Mouse (Mus musculus): ENCODE data around the gene Slc7a11. TPM values are rescaled to one million over a fixed set of nuclear protein-coding genes. Genes with fewer than 3 reads are reported as not detected.
"Not testable (repeated sequence)": the region's sequence is repeated elsewhere in the genome, so short reads cannot be mapped to it uniquely, and the experiment has no call there.

Gene Slc7a11
- polyA plus RNA-seq, 1 experiment, result 0.39 TPM

DNA sequence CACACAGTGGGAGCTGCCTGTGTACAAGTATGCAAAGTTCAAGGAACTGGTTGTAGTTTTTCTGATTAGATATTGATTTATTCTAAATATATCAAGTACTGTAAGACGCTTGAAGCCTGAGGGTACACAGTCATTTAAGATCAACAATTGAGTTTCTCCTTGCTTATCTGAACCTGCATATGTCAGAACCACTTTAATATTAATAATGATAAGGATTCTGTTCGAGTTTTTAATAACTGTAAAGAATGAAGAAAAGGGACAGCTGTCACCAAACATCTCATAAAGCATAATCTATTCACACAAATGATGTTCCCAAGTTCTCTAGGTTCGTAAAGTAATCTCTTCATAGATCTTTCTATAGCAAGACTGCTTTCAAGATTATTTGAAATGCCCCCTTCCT is 2.1 kb downstream of the Slc7a11 start:
- peaks cover 57% of the 10 kb centered on the region for H3K4me1 ChIP-seq
- TF ChIP-seq GATA1 (IDR thresholded peaks at IDR 0.05; ENCODE audit: borderline replicate concordance, low read length) (no peak), FLI1 (IDR thresholded peaks at IDR 0.05; ENCODE audit: low read length) (no peak)
- H3K4me3 ChIP-seq (replicated peaks), result no peak overlapping the region
- no peaks in the 10 kb centered on the region for H3K27me3 ChIP-seq (replicated peaks)
- no peaks in the 10 kb centered on the region for H3K36me3 ChIP-seq (replicated peaks; ENCODE audit: low read length)
- no peaks in the 10 kb centered on the region for H3K9me3 ChIP-seq

DNA sequence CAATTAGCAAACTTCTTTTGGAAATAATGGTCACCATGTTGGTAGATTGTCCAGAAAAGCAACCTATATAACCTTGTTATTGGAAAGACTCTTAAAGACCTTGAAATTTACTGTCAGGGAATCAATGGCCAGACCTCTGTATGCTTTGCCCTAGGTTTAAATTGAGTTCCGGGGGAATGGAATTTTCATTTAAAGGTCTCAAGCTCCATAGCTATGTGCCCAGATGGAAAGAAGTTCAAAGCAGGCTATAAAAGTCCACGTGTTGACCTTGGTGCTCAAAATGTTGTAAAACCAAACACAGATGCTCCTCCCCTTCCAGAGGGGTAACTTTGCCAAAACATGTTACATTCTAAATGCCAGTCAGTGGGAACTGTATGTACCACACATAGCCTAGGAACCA is 3.0 kb downstream of the Slc7a11 start:
- Histone ChIP-seq H3K36me3 (replicated peaks; ENCODE audit: low read length) (no peaks in the 10 kb centered on the region), H3K27me3 (replicated peaks) (no peaks in the 10 kb centered on the region), H3K9me3 (no peaks in the 10 kb centered on the region), H3K4me1 (peaks cover 63% of the 10 kb centered on the region), H3K4me3 (replicated peaks) (no peak overlapping the region)
- no peak for TF ChIP-seq FLI1 (IDR thresholded peaks at IDR 0.05; ENCODE audit: low read length)
- no peak for TF ChIP-seq GATA1 (IDR thresholded peaks at IDR 0.05; ENCODE audit: borderline replicate concordance, low read length)

DNA sequence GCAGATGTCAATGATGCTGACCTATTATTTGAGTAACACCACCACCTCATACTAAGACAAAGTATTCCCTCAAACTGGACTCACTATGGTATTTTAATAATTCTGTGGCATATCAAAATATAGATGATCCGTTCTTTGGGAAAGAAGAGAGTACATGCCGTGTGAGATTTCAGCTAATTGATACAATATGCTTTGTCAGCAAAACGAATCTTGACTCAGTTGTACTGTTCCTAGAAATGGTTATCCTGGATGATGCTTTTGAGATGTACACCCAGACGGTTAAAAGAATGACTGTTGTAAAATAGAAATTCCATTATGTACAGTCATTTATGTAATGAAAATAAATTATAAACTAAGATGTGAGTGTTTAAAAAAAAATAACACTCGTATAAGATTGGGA is 4.0 kb downstream of the Slc7a11 start:
- Histone ChIP-seq H3K4me1 (peaks cover 62% of the 10 kb centered on the region), H3K9me3 (no peaks in the 10 kb centered on the region), H3K36me3 (replicated peaks; ENCODE audit: low read length) (peaks cover under 1% of the 10 kb centered on the region), H3K27me3 (replicated peaks) (no peaks in the 10 kb centered on the region), H3K4me3 (replicated peaks) (no peak overlapping the region)
- TF ChIP-seq FLI1 (IDR thresholded peaks at IDR 0.05; ENCODE audit: low read length) (no peak), GATA1 (IDR thresholded peaks at IDR 0.05; ENCODE audit: borderline replicate concordance, low read length) (no peak)

DNA sequence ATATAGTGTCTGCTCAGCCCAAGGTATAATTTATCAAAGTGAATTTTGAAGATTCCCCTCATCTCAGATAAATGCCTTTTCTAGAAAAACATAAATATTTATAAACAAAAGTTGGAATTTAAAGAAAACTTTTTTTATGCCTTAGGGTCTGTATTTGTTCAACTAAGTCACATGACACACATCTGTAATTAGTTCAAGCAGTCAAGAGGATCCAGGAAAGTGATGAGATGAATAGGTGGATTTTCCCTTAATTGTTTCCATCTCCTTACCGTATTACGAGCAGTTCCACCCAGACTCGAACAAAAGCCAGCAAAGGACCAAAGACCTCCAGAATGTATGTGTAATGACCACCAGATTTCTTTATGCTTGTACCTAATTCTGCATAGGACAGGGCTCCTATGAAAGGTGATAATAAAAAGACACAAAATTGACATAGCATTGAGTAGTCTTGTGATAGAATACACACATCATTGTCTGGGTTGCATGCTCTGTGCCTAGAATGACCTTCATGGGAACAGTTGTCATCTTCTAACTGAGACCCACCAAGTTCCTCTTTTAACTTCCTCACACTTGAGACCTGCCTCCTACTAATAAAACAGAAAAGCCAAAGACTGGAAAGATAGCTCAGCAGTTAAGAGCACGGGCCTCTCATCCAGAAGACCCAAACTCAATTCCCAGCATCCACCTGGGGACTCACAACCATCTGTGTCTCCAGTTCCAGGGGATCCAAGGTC is 4.7 kb downstream of the Slc7a11 start:
- TF ChIP-seq GATA1 (IDR thresholded peaks at IDR 0.05; ENCODE audit: borderline replicate concordance, low read length) (no peak), FLI1 (IDR thresholded peaks at IDR 0.05; ENCODE audit: low read length) (no peak)
- no peaks in the 10 kb centered on the region for H3K27me3 ChIP-seq (replicated peaks)
- peaks cover 63% of the 10 kb centered on the region for H3K4me1 ChIP-seq

DNA sequence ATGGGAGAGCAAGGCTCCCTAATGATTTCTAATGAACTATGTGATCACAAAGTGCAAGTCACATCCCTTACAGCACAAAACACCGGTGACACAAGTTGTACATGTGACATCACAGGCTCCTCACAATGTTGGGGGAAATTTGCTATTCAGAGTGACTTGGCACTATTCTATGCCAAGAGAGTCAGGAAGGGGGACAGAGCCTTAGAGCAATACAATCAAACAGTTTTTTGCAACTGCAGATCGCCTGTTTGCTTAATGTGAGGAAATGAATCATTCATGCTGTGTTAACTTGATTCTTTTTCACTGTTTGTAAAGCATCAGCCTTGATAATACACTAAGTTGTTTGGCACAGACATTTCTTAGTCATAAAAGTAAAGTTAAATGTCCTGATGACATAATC is 5.3 kb downstream of the Slc7a11 start:
- H3K4me3 ChIP-seq (replicated peaks); H3K9me3 ChIP-seq: not testable (repeated sequence)

More for the DNA sequence above, 4.7 kb downstream of the Slc7a11 start:
- Histone ChIP-seq H3K36me3 (replicated peaks; ENCODE audit: low read length) (peaks cover 7% of the 10 kb centered on the region), H3K9me3 (no peaks in the 10 kb centered on the region), H3K4me3 (replicated peaks) (peak overlapping the region; percentile 65)

DNA sequence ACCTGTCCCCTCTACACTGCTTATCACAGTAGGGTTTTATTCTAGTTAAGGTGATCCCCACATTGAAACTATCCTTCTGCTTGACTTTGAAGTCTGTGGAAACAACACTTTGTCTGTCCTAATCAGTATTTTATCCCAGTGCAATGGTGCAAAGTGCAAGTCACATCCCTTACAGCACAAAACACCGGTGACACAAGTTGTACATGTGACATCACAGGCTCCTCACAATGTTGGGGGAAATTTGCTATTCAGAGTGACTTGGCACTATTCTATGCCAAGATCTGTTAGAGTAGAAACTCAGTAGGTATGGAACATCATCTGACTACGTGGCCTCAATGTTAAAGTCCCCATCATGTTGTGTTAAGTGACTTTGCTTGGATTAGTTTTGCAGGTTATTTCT is 7.0 kb downstream of the Slc7a11 start:
- not testable (repeated sequence) for H3K4me3 ChIP-seq (replicated peaks); H3K9me3 ChIP-seq; H3K27me3 ChIP-seq (replicated peaks); H3K36me3 ChIP-seq (replicated peaks; ENCODE audit: low read length)
- H3K4me1 ChIP-seq, result peaks cover 48% of the 10 kb centered on the region

More for the DNA sequence above, 5.3 kb downstream of the Slc7a11 start:
- not testable (repeated sequence) for H3K36me3 ChIP-seq (replicated peaks; ENCODE audit: low read length); H3K27me3 ChIP-seq (replicated peaks)
- peaks cover 62% of the 10 kb centered on the region for H3K4me1 ChIP-seq

DNA sequence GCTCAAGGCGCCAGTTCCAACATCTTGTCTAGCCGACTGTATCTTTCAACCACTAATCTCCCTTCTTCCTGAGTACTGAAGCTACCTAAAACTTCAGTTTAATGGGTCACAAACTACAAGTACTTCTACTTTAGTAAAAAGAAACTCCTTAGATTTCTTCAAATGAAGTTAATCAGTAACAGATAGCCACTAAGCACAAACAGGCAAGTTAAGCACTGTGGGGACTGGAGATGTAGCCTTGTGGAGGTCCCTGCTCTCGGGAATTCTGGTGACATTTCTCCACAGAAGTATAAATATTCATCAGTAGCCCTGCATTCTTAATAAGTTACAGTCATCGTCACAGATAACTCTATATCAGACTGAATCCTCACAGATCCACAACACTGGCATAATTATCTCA is 9.6 kb downstream of the Slc7a11 start:
- Histone ChIP-seq H3K4me1 (peaks cover 44% of the 10 kb centered on the region), H3K4me3 (replicated peaks) (no peak overlapping the region), H3K27me3 (replicated peaks) (no peaks in the 10 kb centered on the region), H3K9me3 (no peaks in the 10 kb centered on the region), H3K36me3 (replicated peaks; ENCODE audit: low read length) (peaks cover 7% of the 10 kb centered on the region)
- TF ChIP-seq GATA1 (IDR thresholded peaks at IDR 0.05; ENCODE audit: borderline replicate concordance, low read length) (no peak), FLI1 (IDR thresholded peaks at IDR 0.05; ENCODE audit: low read length) (no peak)

DNA sequence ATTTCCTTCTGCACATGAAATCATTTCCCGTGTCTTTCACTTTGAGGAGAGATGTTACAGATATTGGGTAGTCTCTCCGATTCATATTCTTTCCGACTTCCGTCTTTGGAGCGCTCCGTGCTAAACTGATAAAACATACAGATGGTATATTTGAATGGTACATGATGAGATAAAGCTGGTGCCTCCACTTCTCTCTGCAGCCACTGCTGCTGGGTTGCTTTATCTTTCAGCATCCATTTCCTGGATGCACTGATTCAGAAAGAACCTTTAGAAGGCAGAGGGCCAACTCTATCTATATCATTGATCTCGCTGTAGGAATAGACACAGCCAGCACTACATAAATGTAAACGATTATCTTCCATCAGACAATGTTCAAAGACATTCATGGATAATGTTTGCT is 12.6 kb downstream of the Slc7a11 start:
- Histone ChIP-seq H3K36me3 (replicated peaks; ENCODE audit: low read length) (peaks cover 21% of the 10 kb centered on the region), H3K9me3 (no peaks in the 10 kb centered on the region), H3K27me3 (replicated peaks) (no peaks in the 10 kb centered on the region), H3K4me3 (replicated peaks) (no peak overlapping the region), H3K4me1 (peaks cover 16% of the 10 kb centered on the region)
- no peak for TF ChIP-seq GATA1 (IDR thresholded peaks at IDR 0.05; ENCODE audit: borderline replicate concordance, low read length)
- TF ChIP-seq FLI1 (IDR thresholded peaks at IDR 0.05; ENCODE audit: low read length), result no peak

DNA sequence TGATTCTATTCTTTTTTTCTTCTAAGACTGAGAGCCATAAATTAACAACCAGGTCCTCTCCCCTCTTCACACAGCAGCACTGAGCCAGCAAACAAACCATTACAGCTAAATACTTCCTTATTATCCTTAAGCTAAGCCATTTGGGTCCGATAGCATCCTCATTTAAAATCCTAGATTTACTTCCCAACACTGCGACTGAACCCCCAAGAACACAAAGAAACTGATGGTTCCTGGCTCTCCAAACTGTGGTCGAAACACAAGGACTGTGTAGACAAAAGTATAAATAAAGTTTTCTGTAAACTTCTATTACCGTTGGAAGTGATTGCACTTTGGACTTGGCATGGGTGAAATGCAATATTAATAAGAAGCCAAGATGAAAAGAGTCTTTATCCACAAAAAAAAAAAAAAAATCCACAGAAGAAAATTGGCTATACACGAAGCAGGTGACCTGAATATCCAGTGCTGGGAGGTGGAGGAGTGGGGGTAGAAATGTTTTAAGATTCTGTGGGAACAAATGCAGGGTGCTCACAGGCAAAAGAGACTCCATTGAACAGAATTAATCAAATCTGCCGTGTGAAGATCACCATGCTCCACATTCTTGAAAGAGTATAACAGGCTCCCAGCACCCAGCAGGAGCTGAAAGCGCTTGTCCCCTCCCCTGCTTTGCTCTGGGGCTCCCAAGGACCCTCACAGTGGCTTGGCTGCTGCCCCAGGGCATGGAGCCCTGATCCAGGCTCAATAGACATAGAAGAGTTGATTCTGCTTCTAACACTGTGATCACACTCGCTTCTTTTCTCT is 21.7 kb downstream of the Slc7a11 start:
- Histone ChIP-seq H3K9me3 (no peaks in the 10 kb centered on the region), H3K36me3 (replicated peaks; ENCODE audit: low read length) (peaks cover 40% of the 10 kb centered on the region), H3K4me3 (replicated peaks) (no peak overlapping the region), H3K4me1 (no peaks in the 10 kb centered on the region), H3K27me3 (replicated peaks) (no peaks in the 10 kb centered on the region)
- TF ChIP-seq FLI1 (IDR thresholded peaks at IDR 0.05; ENCODE audit: low read length) (no peak), GATA1 (IDR thresholded peaks at IDR 0.05; ENCODE audit: borderline replicate concordance, low read length) (no peak)

DNA sequence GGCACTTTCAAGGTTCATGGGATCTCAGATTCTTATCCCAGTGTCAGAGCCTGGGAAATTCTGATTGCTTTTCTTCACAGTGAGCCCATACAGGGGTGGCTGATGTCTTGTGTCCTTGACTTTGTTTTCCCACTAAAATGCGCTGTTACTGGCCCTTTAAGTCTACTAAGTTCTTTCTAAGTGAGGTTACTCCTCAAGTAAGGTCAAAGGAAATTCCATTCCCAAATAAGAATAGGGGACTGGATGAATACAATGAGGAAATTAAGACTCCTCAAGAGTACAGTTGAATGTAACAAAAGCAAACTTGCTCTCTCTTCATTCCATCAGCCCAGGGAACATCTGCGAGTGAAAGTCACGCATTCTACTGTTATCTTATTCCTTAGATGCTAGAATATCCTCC is 24.3 kb downstream of the Slc7a11 start:
- no peak for TF ChIP-seq GATA1 (IDR thresholded peaks at IDR 0.05; ENCODE audit: borderline replicate concordance, low read length)
- Histone ChIP-seq H3K9me3 (no peaks in the 10 kb centered on the region), H3K4me1 (no peaks in the 10 kb centered on the region), H3K36me3 (replicated peaks; ENCODE audit: low read length) (peaks cover 28% of the 10 kb centered on the region), H3K4me3 (replicated peaks) (no peak overlapping the region), H3K27me3 (replicated peaks) (no peaks in the 10 kb centered on the region)

All from megakaryocyte, embryonic 14.5 days (primary cell).